Mouse (Mus musculus): Measurements from ENCODE around the gene Tbcb. TPM values are rescaled to one million over a fixed set of nuclear protein-coding genes. Genes with fewer than 3 reads are reported as not detected.
A peak's percentile ranks its signal among the peaks of the same experiment; 100 is the strongest.

Gene Tbcb
- polyA plus RNA-seq, 1 experiment: 21.5 TPM

DNA sequence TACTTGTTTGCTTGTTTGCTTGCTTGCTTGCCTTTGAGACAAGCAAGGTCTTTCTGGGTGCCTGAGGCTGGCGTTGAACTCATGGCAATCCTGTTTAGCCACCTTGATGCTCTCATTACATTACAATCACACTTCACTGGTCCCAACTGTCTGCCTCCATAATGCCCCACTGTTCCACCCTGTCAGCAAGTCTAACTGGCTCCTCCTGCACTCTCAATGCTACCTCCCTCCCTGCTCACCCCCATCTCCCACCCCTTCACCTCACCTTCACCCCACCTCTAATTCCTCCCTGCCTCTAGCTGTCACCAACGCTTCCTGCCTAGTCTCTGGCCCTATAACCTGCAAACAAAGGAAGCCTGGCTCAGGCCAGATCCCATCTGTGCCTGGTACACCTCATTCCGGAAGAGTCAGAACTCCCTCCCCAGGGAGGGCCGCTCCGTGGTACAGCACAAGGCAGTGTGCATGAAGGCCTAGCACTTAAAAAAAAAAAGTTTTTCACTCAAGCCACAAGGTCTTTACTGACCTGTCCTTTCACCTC, 34.4 kb downstream of the Tbcb start:
- TF ChIP-seq POLR2A (IDR thresholded peaks at IDR 0.05; ENCODE audit: low read depth, low read length): no peak
- TF ChIP-seq CTCF (IDR thresholded peaks at IDR 0.05; ENCODE audit: extremely low read depth, insufficient read depth, insufficient read length, insufficient replicate concordance): no peak

DNA sequence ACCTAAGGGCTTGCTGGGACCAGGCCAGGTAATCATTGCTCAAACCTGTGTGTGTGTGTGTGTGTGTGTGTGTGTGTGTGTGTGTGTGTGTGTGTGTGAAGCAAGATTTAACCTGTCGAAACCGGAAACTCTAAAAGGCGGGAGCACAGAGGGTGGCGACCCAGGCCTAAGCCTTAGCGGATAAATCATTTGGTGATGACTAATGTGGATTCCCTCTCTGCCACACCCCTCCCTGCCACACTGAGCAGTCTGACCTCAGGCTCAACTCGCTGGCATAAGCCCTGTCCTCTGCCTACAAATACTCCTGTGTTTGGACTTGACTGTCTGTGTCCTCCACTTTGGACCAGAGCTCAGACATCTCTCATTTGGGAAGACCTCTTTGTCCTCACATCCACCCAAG, 35.9 kb downstream of the Tbcb start:
- Histone ChIP-seq H3K4me3 (ENCODE audit: extremely low read depth, insufficient read depth, insufficient read length) (no peak overlapping the region), H3K4me1 (ENCODE audit: control insufficient read depth, insufficient read depth, insufficient read length) (no peaks in the 10 kb centered on the region; the same call in 1 of the 2 replicates), H3K27ac (ENCODE audit: insufficient read depth, low read length) (no peak overlapping the region), H3K27me3 (ENCODE audit: control insufficient read depth, insufficient read depth, low read length) (no peaks in the 10 kb centered on the region), H3K36me3 (ENCODE audit: control insufficient read depth, insufficient read depth, low read length) (peaks cover 7% of the 10 kb centered on the region)
- WGBS: 76% methylated on average over 6 of the region's 6 CpGs
- no peak for DNase-seq (ENCODE audit: low read depth in 1 of 2, low spot score in 2 of 2)
- TF ChIP-seq POLR2A (IDR thresholded peaks at IDR 0.05; ENCODE audit: low read depth, low read length): no peak
- no peak for TF ChIP-seq CTCF (IDR thresholded peaks at IDR 0.05; ENCODE audit: extremely low read depth, insufficient read depth, insufficient read length, insufficient replicate concordance)

More for the DNA sequence above, 34.4 kb downstream of the Tbcb start:
- no peak for DNase-seq (ENCODE audit: low read depth in 1 of 2, low spot score in 2 of 2)
- WGBS: 49% methylated on average over 5 of the region's 5 CpGs
- Histone ChIP-seq H3K4me1 (ENCODE audit: control insufficient read depth, insufficient read depth, insufficient read length) (no peaks in the 10 kb centered on the region; the same call in 1 of the 2 replicates), H3K36me3 (ENCODE audit: control insufficient read depth, insufficient read depth, low read length) (peaks cover 1% of the 10 kb centered on the region), H3K27me3 (ENCODE audit: control insufficient read depth, insufficient read depth, low read length) (no peaks in the 10 kb centered on the region), H3K4me3 (ENCODE audit: extremely low read depth, insufficient read depth, insufficient read length) (no peak overlapping the region), H3K27ac (ENCODE audit: insufficient read depth, low read length) (no peak overlapping the region)

DNA sequence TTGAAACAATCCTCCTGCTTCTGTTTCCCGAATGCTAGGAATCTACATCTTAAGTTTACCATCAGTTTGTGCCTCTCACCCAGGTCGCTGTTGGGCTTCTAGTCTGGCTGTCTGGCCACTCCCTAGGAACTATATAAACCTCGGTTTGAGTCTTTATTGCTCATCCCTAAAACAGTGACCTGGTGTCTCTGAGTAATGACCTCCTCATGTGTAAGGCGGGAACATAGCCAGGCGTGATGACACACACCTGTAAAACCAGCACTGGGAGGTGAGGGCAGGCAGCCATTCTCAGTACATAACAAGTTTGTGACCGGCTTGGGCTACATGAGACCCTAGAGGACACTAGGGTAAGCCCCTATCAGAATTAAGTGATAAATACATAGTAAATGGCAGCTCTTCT, 36.6 kb downstream of the Tbcb start:
- Histone ChIP-seq H3K36me3 (ENCODE audit: control insufficient read depth, insufficient read depth, low read length) (peaks cover 8% of the 10 kb centered on the region), H3K4me1 (ENCODE audit: control insufficient read depth, insufficient read depth, insufficient read length) (no peaks in the 10 kb centered on the region; the same call in 1 of the 2 replicates), H3K4me3 (ENCODE audit: extremely low read depth, insufficient read depth, insufficient read length) (no peak overlapping the region), H3K27ac (ENCODE audit: insufficient read depth, low read length) (no peak overlapping the region), H3K27me3 (ENCODE audit: control insufficient read depth, insufficient read depth, low read length) (no peaks in the 10 kb centered on the region)
- 75% methylated on average over 6 of the region's 6 CpGs for WGBS
- no peak for DNase-seq (ENCODE audit: low read depth in 1 of 2, low spot score in 2 of 2)
- TF ChIP-seq CTCF (IDR thresholded peaks at IDR 0.05; ENCODE audit: extremely low read depth, insufficient read depth, insufficient read length, insufficient replicate concordance): no peak
- TF ChIP-seq POLR2A (IDR thresholded peaks at IDR 0.05; ENCODE audit: low read depth, low read length): no peak

DNA sequence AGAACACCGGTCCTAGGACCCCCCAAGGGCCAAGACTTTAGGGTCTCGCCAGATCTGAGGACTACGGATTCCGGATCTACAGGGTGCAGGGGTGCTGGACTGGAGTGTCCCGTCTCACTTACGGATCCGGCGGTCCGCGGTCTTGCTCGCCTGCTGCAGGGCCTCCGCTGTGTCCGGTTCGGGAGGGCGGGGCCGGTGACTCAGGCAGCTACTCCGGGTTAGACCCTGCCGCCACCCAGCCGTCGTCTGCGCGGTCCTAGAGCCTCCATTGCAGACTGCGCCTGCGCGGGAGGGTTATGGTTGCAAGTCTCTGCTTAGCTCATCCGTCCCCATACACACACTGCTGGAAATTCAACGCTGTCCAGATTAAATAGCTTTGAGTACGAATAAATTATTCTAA, 37.2 kb downstream of the Tbcb start:
- Histone ChIP-seq H3K36me3 (ENCODE audit: control insufficient read depth, insufficient read depth, low read length) (peaks cover 10% of the 10 kb centered on the region), H3K27ac (ENCODE audit: insufficient read depth, low read length) (peak overlapping the region; percentile 80), H3K27me3 (ENCODE audit: control insufficient read depth, insufficient read depth, low read length) (no peaks in the 10 kb centered on the region), H3K4me1 (ENCODE audit: control insufficient read depth, insufficient read depth, insufficient read length) (no peaks in the 10 kb centered on the region; the same call in 1 of the 2 replicates), H3K4me3 (ENCODE audit: extremely low read depth, insufficient read depth, insufficient read length) (peak overlapping the region; percentile 94)
- DNase-seq (ENCODE audit: low read depth in 1 of 2, low spot score in 2 of 2): peak; percentile 84 to 96
- no peak; the same call in none of the 2 replicates for TF ChIP-seq POLR2A (IDR thresholded peaks at IDR 0.05; ENCODE audit: low read depth, low read length)
- no peak for TF ChIP-seq CTCF (IDR thresholded peaks at IDR 0.05; ENCODE audit: extremely low read depth, insufficient read depth, insufficient read length, insufficient replicate concordance)
- WGBS: under 1% methylated on average over 28 of the region's 28 CpGs

DNA sequence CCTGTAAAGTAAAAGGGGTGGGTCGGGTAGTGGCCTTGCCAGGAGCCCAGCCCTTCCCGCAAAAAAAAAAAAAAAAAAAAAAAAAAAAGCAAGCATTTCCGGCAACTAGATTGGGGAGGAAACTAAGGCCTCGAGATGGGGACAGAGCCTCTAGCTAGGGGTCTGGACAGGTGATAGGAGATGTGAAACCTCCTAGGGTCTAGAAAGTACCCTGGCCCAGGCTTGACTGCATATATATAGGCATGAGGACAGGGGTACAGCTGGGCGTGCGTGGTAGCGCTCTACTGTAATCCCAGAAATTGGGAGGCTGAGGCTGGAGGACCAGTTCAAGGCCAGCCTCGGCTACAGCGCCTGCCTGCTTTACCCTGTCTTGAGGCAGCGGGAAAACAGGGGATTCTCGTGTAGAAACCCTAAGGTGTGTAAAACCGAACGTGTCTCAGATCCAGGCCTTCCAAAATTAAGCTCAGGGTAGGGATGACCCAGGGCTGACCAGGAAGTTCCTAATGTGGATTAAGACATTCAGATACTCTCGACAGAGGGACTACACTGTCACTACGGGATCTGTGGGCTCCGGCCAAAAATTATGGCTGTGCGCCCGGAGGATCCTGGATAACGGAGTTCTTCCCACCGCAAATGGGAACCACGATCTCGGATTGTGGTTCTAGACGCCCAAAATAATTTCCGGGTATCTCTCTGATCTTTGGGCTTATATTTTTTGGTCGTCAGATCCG, 37.8 kb downstream of the Tbcb start:
- TF ChIP-seq CTCF (IDR thresholded peaks at IDR 0.05; ENCODE audit: extremely low read depth, insufficient read depth, insufficient read length, insufficient replicate concordance): no peak
- TF ChIP-seq POLR2A (IDR thresholded peaks at IDR 0.05; ENCODE audit: low read depth, low read length): no peak
- under 1% methylated on average over 26 of the region's 26 CpGs for WGBS
- no peak for DNase-seq (ENCODE audit: low read depth in 1 of 2, low spot score in 2 of 2)
- Histone ChIP-seq H3K36me3 (ENCODE audit: control insufficient read depth, insufficient read depth, low read length) (peaks cover 10% of the 10 kb centered on the region), H3K4me3 (ENCODE audit: extremely low read depth, insufficient read depth, insufficient read length) (peak overlapping the region; percentile 94), H3K27me3 (ENCODE audit: control insufficient read depth, insufficient read depth, low read length) (no peaks in the 10 kb centered on the region), H3K27ac (ENCODE audit: insufficient read depth, low read length) (peak overlapping the region; percentile 80), H3K4me1 (ENCODE audit: control insufficient read depth, insufficient read depth, insufficient read length) (no peaks in the 10 kb centered on the region; the same call in 1 of the 2 replicates)

DNA sequence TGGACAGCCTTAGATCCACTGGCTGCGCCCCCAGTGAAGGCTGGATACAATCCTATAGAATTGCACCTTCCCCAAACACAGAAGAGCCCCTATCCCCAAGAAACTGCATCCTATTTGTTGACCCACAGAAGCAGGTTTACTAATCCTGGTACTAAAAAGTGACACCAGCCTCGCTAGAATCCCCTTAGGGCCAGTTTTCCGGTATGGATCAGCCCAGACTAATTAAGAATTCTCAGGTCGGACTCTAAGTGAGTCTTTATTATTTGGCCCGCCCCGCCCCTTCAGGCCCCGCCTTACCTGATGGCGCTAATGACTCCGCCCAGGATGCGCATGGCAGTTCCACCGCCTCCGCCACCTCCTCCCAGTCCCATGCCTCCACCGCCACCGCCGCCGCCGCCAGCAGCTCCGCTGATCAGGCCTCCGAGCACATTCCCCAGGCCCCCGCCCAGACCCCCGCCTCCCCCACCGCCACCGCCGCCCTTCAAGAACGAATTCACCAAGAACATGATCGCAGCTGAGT, 38.4 kb downstream of the Tbcb start:
- TF ChIP-seq POLR2A (IDR thresholded peaks at IDR 0.05; ENCODE audit: low read depth, low read length) (no peak), CTCF (IDR thresholded peaks at IDR 0.05; ENCODE audit: extremely low read depth, insufficient read depth, insufficient read length, insufficient replicate concordance) (no peak)
- H3K27me3 ChIP-seq (ENCODE audit: control insufficient read depth, insufficient read depth, low read length): no peaks in the 10 kb centered on the region
- H3K4me1 ChIP-seq (ENCODE audit: control insufficient read depth, insufficient read depth, insufficient read length): no peaks in the 10 kb centered on the region; the same call in 1 of the 2 replicates
- peaks cover 13% of the 10 kb centered on the region for H3K36me3 ChIP-seq (ENCODE audit: control insufficient read depth, insufficient read depth, low read length)
- peak; percentile 42 to 79 for DNase-seq (ENCODE audit: low read depth in 1 of 2, low spot score in 2 of 2)
- peak overlapping the region; percentile 94 for H3K4me3 ChIP-seq (ENCODE audit: extremely low read depth, insufficient read depth, insufficient read length)
- WGBS: 3% methylated on average over 26 of the region's 26 CpGs
- H3K27ac ChIP-seq (ENCODE audit: insufficient read depth, low read length): no peak overlapping the region
